Mouse (Mus musculus): ENCODE results near the gene Anapc15-ps.
A peak's percentile ranks its signal among the peaks of the same experiment; 100 is the strongest.

Gene Anapc15-ps

GRCm38 (mm10) chr10:95669872-95670271 lies 3.4 kb downstream of the Anapc15-ps start:
- DNase-seq (ENCODE audit: low read depth, low spot score) = no peak

- DNase-seq (ENCODE audit: low read depth, low spot score) = no peak
Measured at GRCm38 (mm10) chr10:95669034-95669433, 4.2 kb downstream of the Anapc15-ps start.

- peak; percentile 62 for DNase-seq (ENCODE audit: low read depth, low spot score)
Measured at GRCm38 (mm10) chr10:95667371-95668030, 5.8 kb downstream of the Anapc15-ps start.

GRCm38 (mm10) chr10:95666791-95667190 lies 6.5 kb downstream of the Anapc15-ps start:
- DNase-seq (ENCODE audit: low read depth, low spot score) = no peak

GRCm38 (mm10) chr10:95665426-95665990 lies 7.7 kb downstream of the Anapc15-ps start:
- peak; percentile 38 for DNase-seq (ENCODE audit: low read depth, low spot score)

GRCm38 (mm10) chr10:95664613-95665012 lies 8.6 kb downstream of the Anapc15-ps start:
- no peak for DNase-seq (ENCODE audit: low read depth, low spot score)

GRCm38 (mm10) chr10:95660356-95660755 lies 12.9 kb downstream of the Anapc15-ps start:
- peak; percentile 35 for DNase-seq (ENCODE audit: low read depth, low spot score)

- peak; percentile 78 for DNase-seq (ENCODE audit: low read depth, low spot score)
Measured at GRCm38 (mm10) chr10:95659471-95660150, 13.6 kb downstream of the Anapc15-ps start.

GRCm38 (mm10) chr10:95658836-95659343 lies 14.4 kb downstream of the Anapc15-ps start:
- DNase-seq (ENCODE audit: low read depth, low spot score) = no peak

DNA sequence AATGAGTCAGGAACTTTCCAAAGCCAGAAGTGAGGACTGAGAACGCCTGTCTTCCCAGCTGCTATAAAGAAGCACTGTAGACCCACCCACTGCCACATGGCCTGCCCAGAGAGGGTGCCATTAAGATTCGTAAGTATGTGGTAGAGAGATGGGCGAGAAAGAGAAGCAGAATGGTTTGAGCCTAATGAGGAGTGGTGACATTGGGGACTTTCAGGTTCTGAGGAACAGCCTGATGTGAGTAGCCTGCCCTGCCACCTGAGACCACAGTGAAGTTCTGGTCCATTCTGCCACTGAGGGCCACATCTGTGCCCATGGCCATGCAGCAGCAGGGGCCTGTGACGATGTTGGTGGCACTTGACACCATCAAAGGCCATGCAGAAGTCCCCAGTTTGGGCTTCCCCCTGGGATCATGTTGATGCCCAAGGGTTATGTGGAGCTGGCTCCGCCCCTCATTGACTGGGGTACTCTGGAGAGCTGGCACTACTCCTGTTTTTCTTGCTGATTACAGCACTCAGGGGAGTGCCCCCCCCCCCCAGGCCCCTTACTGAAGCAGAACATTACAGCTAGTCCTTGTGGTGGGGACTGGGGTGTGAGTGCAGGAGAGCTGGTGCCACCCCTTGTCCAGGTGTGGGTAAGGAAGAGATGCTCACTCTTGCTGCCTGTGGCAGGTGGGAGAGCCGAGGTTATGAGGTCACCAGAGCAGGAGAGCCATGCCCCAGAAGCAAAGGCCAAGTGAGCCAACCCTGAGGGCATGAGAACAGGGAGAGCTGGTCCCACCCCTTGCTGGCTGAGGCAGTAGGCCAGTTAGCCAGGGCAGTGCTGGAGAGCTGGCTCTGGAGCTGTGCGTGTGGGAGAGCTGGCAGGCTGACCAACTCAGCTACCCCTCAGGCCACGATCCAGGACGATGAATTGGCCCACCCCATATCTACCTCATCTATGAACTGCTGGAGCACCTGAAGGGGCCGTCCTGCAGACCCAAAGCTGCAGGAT lies 16.7 kb downstream of the Anapc15-ps start:
- DNase-seq (ENCODE audit: low read depth, low spot score) = no peak

DNA sequence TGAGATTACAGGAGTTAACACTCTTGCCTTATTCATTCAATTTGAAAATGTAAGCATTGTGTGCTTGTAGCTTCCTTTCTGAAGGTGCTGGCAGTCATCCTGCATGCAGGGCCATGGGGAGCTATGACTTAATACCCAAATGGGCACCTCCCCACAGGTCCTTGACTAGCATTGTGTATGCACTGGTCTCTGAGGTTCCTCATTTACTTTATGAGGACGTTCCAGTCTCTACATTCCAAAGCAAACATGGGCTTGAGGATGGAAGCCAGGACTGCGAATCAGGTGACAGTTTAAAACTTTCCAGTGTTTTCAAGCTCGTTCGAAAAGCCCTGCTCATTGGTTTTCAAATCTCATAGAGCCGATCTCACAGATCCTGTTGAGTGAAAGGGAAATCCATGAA lies 21.1 kb downstream of the Anapc15-ps start:
- no peak for DNase-seq (ENCODE audit: low read depth, low spot score)

- DNase-seq (ENCODE audit: low read depth, low spot score) = peak; percentile 18
Measured at GRCm38 (mm10) chr10:95648326-95648888, 24.8 kb downstream of the Anapc15-ps start.

GRCm38 (mm10) chr10:95647128-95647527 lies 26.1 kb downstream of the Anapc15-ps start:
- no peak for DNase-seq (ENCODE audit: low read depth, low spot score)

DNA sequence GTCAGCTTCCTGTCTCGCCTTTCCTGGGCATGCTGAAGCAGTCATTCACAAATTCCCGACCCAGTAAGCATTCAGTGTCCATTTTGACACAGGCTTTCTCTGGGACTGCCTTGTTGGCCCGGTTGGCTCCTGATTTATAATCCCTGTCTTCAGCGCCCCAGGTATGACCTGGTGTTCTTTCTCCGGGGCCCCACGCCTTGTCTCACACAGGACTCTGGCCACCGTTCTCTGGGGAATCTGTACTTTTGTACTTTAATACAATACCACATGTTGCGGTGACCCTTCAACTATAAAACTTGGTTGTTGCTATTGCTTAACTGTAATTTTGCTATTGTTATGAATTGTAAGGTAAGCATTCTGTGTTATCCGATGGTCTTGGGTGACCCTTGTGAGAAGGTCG lies 26.7 kb downstream of the Anapc15-ps start:
- no peak for DNase-seq (ENCODE audit: low read depth, low spot score)

DNA sequence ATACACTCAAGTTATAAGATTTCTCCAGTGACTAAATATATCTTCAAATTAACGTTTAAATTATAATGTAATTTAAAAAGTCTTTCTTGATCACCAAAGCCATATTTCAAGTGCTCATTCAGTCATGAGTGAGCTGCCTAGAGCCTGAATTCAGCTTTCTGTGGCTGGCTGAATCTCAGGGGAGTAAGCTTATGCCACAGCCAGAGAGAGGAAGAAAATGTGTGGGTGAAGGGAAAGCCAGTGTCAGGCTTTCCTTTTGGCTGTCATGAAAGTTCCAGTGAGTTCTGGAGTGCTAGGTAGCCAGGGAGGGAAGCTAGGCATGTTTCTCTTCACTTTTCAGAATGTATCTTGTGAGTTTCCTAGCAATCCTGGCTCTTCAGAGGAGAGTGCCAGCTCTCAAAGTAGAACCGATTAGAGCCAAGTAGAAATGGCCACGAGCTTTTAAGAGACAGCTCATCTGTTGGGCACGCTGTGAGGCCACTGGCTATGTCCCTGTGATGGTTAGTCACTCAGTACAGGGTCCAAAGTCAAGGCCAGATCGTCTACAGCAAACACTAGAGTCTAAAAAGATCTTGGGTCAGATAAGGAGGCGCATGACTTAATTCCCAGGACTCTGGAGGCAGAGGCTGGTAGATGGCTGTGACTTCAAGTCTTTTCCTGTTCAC lies 29.4 kb downstream of the Anapc15-ps start:
- DNase-seq (ENCODE audit: low read depth, low spot score) = no peak

GRCm38 (mm10) chr10:95643042-95643441 lies 30.2 kb downstream of the Anapc15-ps start:
- DNase-seq (ENCODE audit: low read depth, low spot score) = peak; percentile 85

DNA sequence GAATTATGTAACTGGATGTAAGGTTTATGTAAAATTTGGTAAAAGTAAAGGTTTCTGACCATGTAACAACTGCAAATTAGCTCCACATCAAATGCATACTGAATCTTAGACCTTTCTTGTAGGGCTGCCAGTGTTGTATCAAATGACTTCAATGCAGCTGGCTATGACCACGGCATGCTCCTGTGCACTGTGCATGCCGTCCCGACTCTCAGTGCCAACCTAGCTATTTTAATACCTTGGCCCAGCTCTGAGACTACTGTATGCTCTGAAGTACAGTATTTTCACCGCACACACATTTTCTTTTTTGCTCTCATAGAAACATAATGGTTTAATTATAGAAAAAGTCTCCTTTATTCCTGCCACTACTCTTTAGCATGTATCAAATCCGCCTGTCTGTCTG lies 31.9 kb downstream of the Anapc15-ps start:
- DNase-seq (ENCODE audit: low read depth, low spot score) = no peak

DNA sequence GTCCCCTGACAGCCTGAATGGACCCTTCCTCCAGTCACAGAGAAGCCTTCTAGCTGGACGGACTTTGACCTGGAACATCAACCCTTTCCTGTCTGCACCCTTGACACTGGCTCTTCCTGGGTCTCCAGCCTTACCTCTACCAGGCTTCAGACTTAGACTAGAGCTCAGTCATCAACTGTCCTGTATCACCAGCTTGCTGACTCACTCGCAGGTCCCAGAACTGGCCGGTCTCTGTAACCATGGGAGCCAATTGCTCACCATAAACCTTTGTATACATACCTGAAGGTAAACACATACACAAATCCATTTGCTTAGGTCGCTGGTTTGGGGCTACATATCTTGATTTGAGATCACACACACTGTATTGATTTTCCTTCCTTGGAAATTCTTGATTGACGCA lies 33.8 kb downstream of the Anapc15-ps start:
- no peak for DNase-seq (ENCODE audit: low read depth, low spot score)

- peak; percentile 43 for DNase-seq (ENCODE audit: low read depth, low spot score)
Measured at GRCm38 (mm10) chr10:95634751-95635150, 38.5 kb downstream of the Anapc15-ps start.

- DNase-seq (ENCODE audit: low read depth, low spot score) = no peak
Measured at GRCm38 (mm10) chr10:95634261-95634660, 39.0 kb downstream of the Anapc15-ps start.

- DNase-seq (ENCODE audit: low read depth, low spot score) = no peak
Measured at GRCm38 (mm10) chr10:95631568-95631967, 41.7 kb downstream of the Anapc15-ps start.

All from ZHBTc4 (cell line).